Mouse (Mus musculus) ES-Bruce4 (cell line): ENCODE results near the gene Ap2b1.

Source experiments
- CTCF ChIP-seq: IDR thresholded peaks from one replicate; pipeline ENCODE4 v1.8.1; 2011; ENCODE audit warnings: low read depth, low read length
- EP300 ChIP-seq: IDR thresholded peaks from 2 replicates; pipeline ENCODE4 v1.6.1; 2011; ENCODE audit warnings: low read depth, low read length; ENCODE audit not compliant: insufficient read depth
- POLR2A ChIP-seq: IDR thresholded peaks from one replicate; pipeline ENCODE4 v1.8.1; 2011; ENCODE audit warnings: low read length; ENCODE audit not compliant: insufficient read depth

DNA sequence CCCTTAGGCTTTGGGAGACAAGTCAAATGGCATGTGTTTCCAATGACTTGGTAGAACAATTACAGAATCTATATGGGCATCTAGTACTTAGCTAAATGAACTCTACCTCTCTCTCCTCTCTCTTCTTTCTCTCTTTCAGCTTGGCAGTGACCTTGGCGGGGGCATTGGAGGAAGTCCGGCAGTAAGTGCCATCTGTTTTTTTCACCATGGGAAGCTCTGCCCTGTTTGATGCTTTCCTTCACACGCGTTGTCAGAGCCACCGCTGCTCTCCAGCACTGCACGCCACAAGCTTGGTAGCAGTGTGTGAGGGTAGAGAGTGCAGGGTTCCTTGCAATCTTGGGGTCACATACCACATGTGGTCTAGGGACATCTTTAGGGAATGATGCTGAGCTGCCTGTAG lies 65.8 kb downstream of the Ap2b1 start:
- TF ChIP-seq CTCF (no peak), POLR2A (no peak), EP300 (no peak)
